Mouse (Mus musculus): ENCODE measurements at regions not wholly inside any gene's neighbourhood (a gene's known extent, or its start where the extent isn't known, plus 50 kb on each side); places are given as distances from the start of the nearest gene placed in this dataset.

- DNase-seq (ENCODE audit: low spot score) = no peak
Observed at GRCm38 (mm10) chr10:98041766-98042165, 315.2 kb upstream of the C030005K15Rik start.

- no peak for DNase-seq (ENCODE audit: low spot score)
Observed at GRCm38 (mm10) chr10:98043873-98044272, 317.3 kb upstream of the C030005K15Rik start.

- no peak for DNase-seq (ENCODE audit: low spot score)
Observed at GRCm38 (mm10) chr10:98044579-98044978, 318.0 kb upstream of the C030005K15Rik start.

- no peak for DNase-seq (ENCODE audit: low spot score)
Observed at GRCm38 (mm10) chr10:98073432-98073831, 346.9 kb upstream of the C030005K15Rik start.

- no peak for DNase-seq (ENCODE audit: low spot score)
Observed at GRCm38 (mm10) chr10:98084881-98085280, 358.3 kb upstream of the C030005K15Rik start.

GRCm38 (mm10) chr10:98116296-98116695, 389.7 kb upstream of the C030005K15Rik start:
- no peak for DNase-seq (ENCODE audit: low spot score)

- no peak for DNase-seq (ENCODE audit: low spot score)
Observed at GRCm38 (mm10) chr10:98125713-98126112, 399.2 kb upstream of the C030005K15Rik start.

- no peak for DNase-seq (ENCODE audit: low spot score)
Observed at GRCm38 (mm10) chr10:98135026-98135425, 408.5 kb upstream of the C030005K15Rik start.

- DNase-seq (ENCODE audit: low spot score) = no peak
Observed at GRCm38 (mm10) chr10:98145773-98146172, 419.2 kb upstream of the C030005K15Rik start.

GRCm38 (mm10) chr10:98146998-98147863, 420.7 kb upstream of the C030005K15Rik start:
- DNase-seq (ENCODE audit: low spot score) = no peak

- DNase-seq (ENCODE audit: low spot score) = no peak
Observed at GRCm38 (mm10) chr10:98155982-98156381, 429.4 kb upstream of the C030005K15Rik start.

GRCm38 (mm10) chr10:98185666-98186065, 459.1 kb upstream of the C030005K15Rik start:
- DNase-seq (ENCODE audit: low spot score) = no peak

GRCm38 (mm10) chr10:98196852-98197251, 470.3 kb upstream of the C030005K15Rik start:
- no peak for DNase-seq (ENCODE audit: low spot score)

- no peak for DNase-seq (ENCODE audit: low spot score)
Observed at GRCm38 (mm10) chr10:98210246-98210645, 483.7 kb upstream of the C030005K15Rik start.

GRCm38 (mm10) chr10:98212876-98213587, 486.5 kb upstream of the C030005K15Rik start:
- DNase-seq (ENCODE audit: low spot score) = no peak

GRCm38 (mm10) chr10:98231017-98231416, 504.5 kb upstream of the C030005K15Rik start:
- DNase-seq (ENCODE audit: low spot score) = no peak

GRCm38 (mm10) chr10:98231705-98232235, 505.2 kb upstream of the C030005K15Rik start:
- DNase-seq (ENCODE audit: low spot score) = no peak

GRCm38 (mm10) chr10:98248311-98248710, 521.8 kb upstream of the C030005K15Rik start:
- DNase-seq (ENCODE audit: low spot score) = no peak

- DNase-seq (ENCODE audit: low spot score) = no peak
Observed at GRCm38 (mm10) chr10:98257980-98258707, 531.6 kb upstream of the C030005K15Rik start.

- no peak for DNase-seq (ENCODE audit: low spot score)
Observed at GRCm38 (mm10) chr10:98259283-98259682, 532.7 kb upstream of the C030005K15Rik start.

GRCm38 (mm10) chr10:98268511-98268910, 542.0 kb upstream of the C030005K15Rik start:
- no peak for DNase-seq (ENCODE audit: low spot score)

- no peak for DNase-seq (ENCODE audit: low spot score)
Observed at GRCm38 (mm10) chr10:98291617-98292016, 565.1 kb upstream of the C030005K15Rik start.

All from c-Kit-positive CD71-positive TER-119-positive erythroid progenitor cells, embryonic 14.5 days (primary cell).